Mouse (Mus musculus): ENCODE measurements around the gene Gabrg3.

DNA sequence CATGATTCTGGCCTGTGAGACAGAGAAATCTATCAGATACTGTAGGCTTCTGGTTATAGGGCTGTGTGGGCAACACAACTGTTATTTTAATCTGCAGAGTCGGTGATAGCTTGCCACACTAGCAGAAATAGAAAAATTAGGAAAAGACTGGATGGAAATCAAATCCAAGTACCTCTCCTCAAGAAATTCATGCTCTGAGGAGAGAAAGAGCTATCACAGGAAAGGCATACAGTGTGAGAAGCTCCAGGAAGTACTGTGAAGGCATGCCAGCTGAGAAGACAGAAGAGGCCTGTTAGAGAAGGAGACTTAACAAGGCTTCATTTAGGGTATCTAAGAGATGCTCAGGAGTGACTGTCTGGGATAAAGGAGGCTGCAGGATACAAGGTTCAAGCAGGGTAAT is 35.7 kb upstream of the Gabrg3 start:
- TF ChIP-seq CTCF (IDR thresholded peaks at IDR 0.05; ENCODE audit: low read depth, low read length) (no peak), POLR2A (IDR thresholded peaks at IDR 0.05; ENCODE audit: borderline replicate concordance, low read depth, low read length) (no peak)
